Mouse (Mus musculus) CD8-positive naive resting alpha-beta T cell, adult 2 months (primary cell): Measurements from ENCODE around the gene Trpv3.

Source experiments
- DNase-seq, 2 experiments: peaks; one replicate each; pipeline ENCODE4 v3.0.0; 2022; ENCODE audit warnings: low read depth in 2 of 2, low spot score in 2 of 2

Trpv3 gene

GRCm38 (mm10) chr11:73267267-73267666 lies at the start of gene Trpv3:
Trpv3 (plus strand) TSS chr11:73267388.
- no peak for DNase-seq

- no peak for DNase-seq
Measured at GRCm38 (mm10) chr11:73219671-73220070, 47.5 kb upstream of the Trpv3 start.

GRCm38 (mm10) chr11:73220651-73221050 lies 46.5 kb upstream of the Trpv3 start:
- no peak for DNase-seq

GRCm38 (mm10) chr11:73222846-73223245 lies 44.3 kb upstream of the Trpv3 start:
- no peak for DNase-seq

GRCm38 (mm10) chr11:73223966-73224365 lies 43.2 kb upstream of the Trpv3 start:
- no peak for DNase-seq

GRCm38 (mm10) chr11:73225856-73226255 lies 41.3 kb upstream of the Trpv3 start:
- no peak for DNase-seq

GRCm38 (mm10) chr11:73228881-73229280 lies 38.3 kb upstream of the Trpv3 start:
- no peak for DNase-seq

- DNase-seq, result no peak
Measured at GRCm38 (mm10) chr11:73230081-73230480, 37.1 kb upstream of the Trpv3 start.

- DNase-seq, result no peak
Measured at GRCm38 (mm10) chr11:73232513-73232912, 34.7 kb upstream of the Trpv3 start.

GRCm38 (mm10) chr11:73233992-73234391 lies 33.2 kb upstream of the Trpv3 start, which contains the start of gene Trpv1:
Trpv1 (plus strand) TSS chr11:73234292.
- no peak for DNase-seq

GRCm38 (mm10) chr11:73235990-73236701 lies 31.0 kb upstream of the Trpv3 start:
- no peak for DNase-seq

GRCm38 (mm10) chr11:73236731-73237130 lies 30.5 kb upstream of the Trpv3 start:
- DNase-seq, result no peak

GRCm38 (mm10) chr11:73242199-73242598 lies 25.0 kb upstream of the Trpv3 start:
- DNase-seq, result no peak

- DNase-seq, result no peak
Measured at GRCm38 (mm10) chr11:73242777-73243176, 24.4 kb upstream of the Trpv3 start.

- DNase-seq, result no peak
Measured at GRCm38 (mm10) chr11:73257362-73257945, 9.7 kb upstream of the Trpv3 start.

GRCm38 (mm10) chr11:73258664-73259063 lies 8.5 kb upstream of the Trpv3 start:
- DNase-seq, result no peak

- no peak for DNase-seq
Measured at GRCm38 (mm10) chr11:73260457-73260856, 6.7 kb upstream of the Trpv3 start.

- DNase-seq, result no peak
Measured at GRCm38 (mm10) chr11:73261385-73261784, 5.8 kb upstream of the Trpv3 start.

- no peak for DNase-seq
Measured at GRCm38 (mm10) chr11:73274821-73275220, 7.6 kb downstream of the Trpv3 start.

- no peak for DNase-seq
Measured at GRCm38 (mm10) chr11:73280710-73281109, 13.5 kb downstream of the Trpv3 start.

GRCm38 (mm10) chr11:73281528-73282027 lies 14.4 kb downstream of the Trpv3 start:
- DNase-seq, result peak; percentile 15 to 34

- DNase-seq, result no peak
Measured at GRCm38 (mm10) chr11:73283369-73283768, 16.2 kb downstream of the Trpv3 start.

- no peak for DNase-seq
Measured at GRCm38 (mm10) chr11:73283926-73284325, 16.7 kb downstream of the Trpv3 start.
